Mouse (Mus musculus): ENCODE results near the gene Plxnd1. TPM values are rescaled to one million over a fixed set of nuclear protein-coding genes. Genes with fewer than 3 reads are reported as not detected.

The Plxnd1 gene
- polyA plus RNA-seq, 1 experiment: 54.2 TPM

- no peak overlapping the region for H3K4me3 ChIP-seq (ENCODE audit: insufficient read depth, low read depth, low read length)
- 40% methylated on average over 12 of the region's 12 CpGs for WGBS
- peak; percentile 51 for DNase-seq
Observed at GRCm38 (mm10) chr6:115983306-115984038, 11.3 kb downstream of the Plxnd1 start.

DNA sequence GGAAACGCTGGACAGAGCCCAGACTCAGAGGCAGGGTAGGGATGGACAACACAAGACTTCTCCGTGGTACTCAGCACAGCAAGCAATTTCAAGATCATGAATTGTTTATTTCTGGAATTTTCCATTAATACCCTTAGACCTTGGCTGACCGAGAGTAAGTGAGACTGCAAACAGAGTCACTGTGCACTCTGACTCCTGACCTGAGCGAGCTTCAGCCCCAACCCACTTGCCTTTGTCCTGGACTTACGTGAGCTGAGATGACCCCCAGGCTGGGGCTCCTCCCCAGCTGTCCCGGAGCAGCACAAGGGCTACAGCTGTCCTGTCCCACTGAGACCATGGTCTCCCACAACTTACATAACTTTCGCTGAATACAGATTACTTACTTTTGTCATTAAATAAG is 11.9 kb downstream of the Plxnd1 start:
- H3K4me1 ChIP-seq (ENCODE audit: control insufficient read depth, insufficient read depth, low read length): peaks cover 4% of the 10 kb centered on the region; the same call in 1 of the 2 replicates
- H3K27ac ChIP-seq (ENCODE audit: insufficient read depth, low read depth, low read length): peak overlapping the region; percentile 60
- peak; percentile 55 for DNase-seq
- H3K4me3 ChIP-seq (ENCODE audit: insufficient read depth, low read depth, low read length): no peak overlapping the region
- no peaks in the 10 kb centered on the region for H3K27me3 ChIP-seq (replicated peaks; ENCODE audit: control insufficient read depth, insufficient read depth, low read length)
- WGBS: 32% methylated on average over 7 of the region's 7 CpGs
- TF ChIP-seq POLR2A (IDR thresholded peaks at IDR 0.05; ENCODE audit: low read depth, low read length): no peak
- no peak for TF ChIP-seq CTCF (conservative IDR thresholded peaks at IDR 0.05; ENCODE audit: insufficient read depth, insufficient read length, low read depth, low read length)
- no peaks in the 10 kb centered on the region for H3K36me3 ChIP-seq (ENCODE audit: control insufficient read depth, insufficient read depth, low read length)

More at GRCm38 (mm10) chr6:115983306-115984038, 11.3 kb downstream of the Plxnd1 start:
- no peaks in the 10 kb centered on the region for H3K27me3 ChIP-seq (replicated peaks; ENCODE audit: control insufficient read depth, insufficient read depth, low read length)
- H3K27ac ChIP-seq (ENCODE audit: insufficient read depth, low read depth, low read length): peak overlapping the region; percentile 72
- H3K4me1 ChIP-seq (ENCODE audit: control insufficient read depth, insufficient read depth, low read length): peaks cover 4% of the 10 kb centered on the region; the same call in 1 of the 2 replicates
- no peaks in the 10 kb centered on the region for H3K36me3 ChIP-seq (ENCODE audit: control insufficient read depth, insufficient read depth, low read length)
- TF ChIP-seq CTCF (conservative IDR thresholded peaks at IDR 0.05; ENCODE audit: insufficient read depth, insufficient read length, low read depth, low read length): no peak
- TF ChIP-seq POLR2A (IDR thresholded peaks at IDR 0.05; ENCODE audit: low read depth, low read length): no peak

GRCm38 (mm10) chr6:115978596-115978995 is 16.2 kb downstream of the Plxnd1 start:
- no peak for DNase-seq
- 0 out of 2 replicates have a peak, but pooled peaks have one; percentile 10 for TF ChIP-seq CTCF (conservative IDR thresholded peaks at IDR 0.05; ENCODE audit: insufficient read depth, insufficient read length, low read depth, low read length)
- no peak for TF ChIP-seq POLR2A (IDR thresholded peaks at IDR 0.05; ENCODE audit: low read depth, low read length)
- H3K27ac ChIP-seq (ENCODE audit: insufficient read depth, low read depth, low read length): no peak overlapping the region
- H3K27me3 ChIP-seq (replicated peaks; ENCODE audit: control insufficient read depth, insufficient read depth, low read length): no peaks in the 10 kb centered on the region
- WGBS: 70% methylated on average over 8 of the region's 8 CpGs
- H3K4me3 ChIP-seq (ENCODE audit: insufficient read depth, low read depth, low read length): no peak overlapping the region
- no peaks in the 10 kb centered on the region for H3K36me3 ChIP-seq (ENCODE audit: control insufficient read depth, insufficient read depth, low read length)
- no peaks in the 10 kb centered on the region for H3K4me1 ChIP-seq (ENCODE audit: control insufficient read depth, insufficient read depth, low read length)

DNA sequence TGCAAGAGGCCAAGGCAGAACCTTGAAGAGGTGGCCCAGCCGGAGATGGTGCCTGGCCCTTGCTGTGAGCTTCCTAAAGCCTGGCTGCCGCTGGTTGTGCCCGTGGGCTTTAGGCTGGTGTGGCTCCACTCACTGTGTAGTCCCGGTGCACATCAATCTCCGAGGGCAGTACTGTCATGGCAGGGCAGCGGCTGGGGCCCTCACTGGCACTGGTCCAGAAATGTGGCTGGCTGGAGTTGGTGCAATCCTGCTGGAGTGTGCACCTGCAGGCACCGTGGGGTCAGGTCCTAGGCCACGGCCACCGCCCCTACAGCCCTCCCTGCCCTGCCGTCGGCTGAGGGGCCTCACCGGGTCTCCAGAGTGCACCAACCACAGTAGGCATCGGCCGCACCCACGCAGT is 17.0 kb downstream of the Plxnd1 start:
- DNase-seq: no peak
- no peaks in the 10 kb centered on the region for H3K4me1 ChIP-seq (ENCODE audit: control insufficient read depth, insufficient read depth, low read length)
- no peak overlapping the region for H3K27ac ChIP-seq (ENCODE audit: insufficient read depth, low read depth, low read length)
- TF ChIP-seq CTCF (conservative IDR thresholded peaks at IDR 0.05; ENCODE audit: insufficient read depth, insufficient read length, low read depth, low read length) (no peak), POLR2A (IDR thresholded peaks at IDR 0.05; ENCODE audit: low read depth, low read length) (no peak)
- no peaks in the 10 kb centered on the region for H3K36me3 ChIP-seq (ENCODE audit: control insufficient read depth, insufficient read depth, low read length)
- 56% methylated on average over 15 of the region's 15 CpGs for WGBS
- H3K27me3 ChIP-seq (replicated peaks; ENCODE audit: control insufficient read depth, insufficient read depth, low read length): no peaks in the 10 kb centered on the region
- H3K4me3 ChIP-seq (ENCODE audit: insufficient read depth, low read depth, low read length): no peak overlapping the region

- H3K36me3 ChIP-seq (ENCODE audit: control insufficient read depth, insufficient read depth, low read length): no peaks in the 10 kb centered on the region
- peaks cover 4% of the 10 kb centered on the region; the same call in 1 of the 2 replicates for H3K4me1 ChIP-seq (ENCODE audit: control insufficient read depth, insufficient read depth, low read length)
- TF ChIP-seq CTCF (conservative IDR thresholded peaks at IDR 0.05; ENCODE audit: insufficient read depth, insufficient read length, low read depth, low read length): no peak
- TF ChIP-seq POLR2A (IDR thresholded peaks at IDR 0.05; ENCODE audit: low read depth, low read length): no peak
- no peak overlapping the region for H3K27ac ChIP-seq (ENCODE audit: insufficient read depth, low read depth, low read length)
- DNase-seq: no peak
- WGBS: 81% methylated on average over 8 of the region's 8 CpGs
- H3K27me3 ChIP-seq (replicated peaks; ENCODE audit: control insufficient read depth, insufficient read depth, low read length): no peaks in the 10 kb centered on the region
- H3K4me3 ChIP-seq (ENCODE audit: insufficient read depth, low read depth, low read length): no peak overlapping the region
Observed at GRCm38 (mm10) chr6:115975606-115976005, 19.2 kb downstream of the Plxnd1 start.

DNA sequence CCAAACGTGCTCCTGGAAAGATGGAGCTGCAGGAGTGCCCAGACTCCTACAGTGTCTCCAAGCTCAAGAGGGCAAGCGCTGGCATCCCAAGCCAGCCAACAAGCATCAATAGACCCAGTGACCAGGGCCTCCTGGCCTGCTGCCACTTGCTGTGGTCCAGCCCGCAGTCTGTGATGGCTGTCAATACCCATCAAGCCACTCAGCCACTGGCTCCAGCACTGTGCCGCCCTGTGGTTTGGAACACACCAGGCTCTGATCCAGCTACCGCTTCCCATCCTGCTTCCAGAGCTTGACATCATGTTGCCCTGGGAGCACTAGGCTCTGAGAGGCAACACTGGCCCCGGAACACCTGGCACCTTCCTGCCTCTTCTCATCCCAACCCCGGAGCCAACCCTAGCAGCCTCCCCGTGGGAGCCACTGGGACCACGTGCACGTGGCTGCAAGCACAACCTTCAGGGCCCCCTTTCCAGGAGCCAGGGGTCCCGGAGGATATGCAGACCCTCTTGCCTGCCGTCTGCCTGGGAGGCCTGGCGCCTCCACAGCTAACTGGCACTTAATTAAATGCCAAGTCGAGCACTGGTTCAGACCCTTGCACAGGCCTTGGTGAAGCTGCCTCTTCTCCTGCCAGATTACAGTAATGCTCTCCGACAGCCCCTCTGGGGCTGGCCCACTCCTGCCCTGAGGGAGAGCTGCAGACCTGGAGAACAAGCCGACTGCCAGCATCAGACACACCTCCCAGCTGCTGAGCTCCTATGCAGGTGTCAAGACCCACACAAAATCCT is 20.7 kb downstream of the Plxnd1 start:
- no peak overlapping the region for H3K4me3 ChIP-seq (ENCODE audit: insufficient read depth, low read depth, low read length)
- peaks cover 4% of the 10 kb centered on the region; the same call in 1 of the 2 replicates for H3K4me1 ChIP-seq (ENCODE audit: control insufficient read depth, insufficient read depth, low read length)
- H3K27ac ChIP-seq (ENCODE audit: insufficient read depth, low read depth, low read length): no peak overlapping the region
- H3K27me3 ChIP-seq (replicated peaks; ENCODE audit: control insufficient read depth, insufficient read depth, low read length): no peaks in the 10 kb centered on the region
- H3K36me3 ChIP-seq (ENCODE audit: control insufficient read depth, insufficient read depth, low read length): no peaks in the 10 kb centered on the region
- no peak for TF ChIP-seq CTCF (conservative IDR thresholded peaks at IDR 0.05; ENCODE audit: insufficient read depth, insufficient read length, low read depth, low read length)
- no peak for TF ChIP-seq POLR2A (IDR thresholded peaks at IDR 0.05; ENCODE audit: low read depth, low read length)
- no peak for DNase-seq
- 71% methylated on average over 16 of the region's 16 CpGs for WGBS
